Comparison of ENCODE assay signal across 24 mouse cellular contexts in genomic region chr13:69758979-69759378, GRCm38 (mm10). TPM values are rescaled to one million over a fixed set of nuclear protein-coding genes. Genes with fewer than 3 reads are reported as not detected.
DNase-seq lines count a peak whose midpoint lies in the region; ATAC-seq and TF ChIP-seq lines count a peak whose summit lies in the region.
"Had no signal": no experiment of that assay in that cellular context is flagged by ENCODE, and none has a peak within 500 bp of the region (broad histone marks: within the 10 kb centered on the region; RNA-seq: fewer than 3 reads in every experiment).

No protein-coding gene starts in this region.

- in situ Hi-C loops in ES-E14 (cut with MboI; ENCODE audit: low sequenced_read_pairs in 2 of 2, unreplicated experiment in 2 of 2) = no loop called here

- no peaks in the 10 kb centered on the region for H3K9me3 ChIP-seq in forebrain, embryonic 13.5 days (replicated peaks)
- H3K9me3 ChIP-seq in forebrain, embryonic 11.5 days (ENCODE audit: control insufficient read depth, low read length) = no peaks in the 10 kb centered on the region
- no peaks in the 10 kb centered on the region for H3K9me3 ChIP-seq in ES-E14 (ENCODE audit: control insufficient read depth, insufficient read depth, low read depth, low read length)
- H3K9me3 ChIP-seq: heart, embryonic 13.5 days; intestine, embryonic 15.5 days had no signal

- H3K27ac ChIP-seq in forebrain, embryonic 13.5 days = no peak overlapping the region
- H3K27ac ChIP-seq in forebrain, embryonic 11.5 days (ENCODE audit: low read depth, low read length) = no peak overlapping the region
- peak overlapping the region; percentile 6; the same call in 1 of the 2 replicates for H3K27ac ChIP-seq in ES-E14 (ENCODE audit: insufficient read depth, low read depth, low read length, poor library complexity, severe bottlenecking)
- H3K27ac ChIP-seq: heart, embryonic 13.5 days; hindbrain, embryonic 14.5 days; intestine, embryonic 15.5 days; liver, embryonic 14.5 days had no signal

- H3K36me3 ChIP-seq in forebrain, embryonic 13.5 days (ENCODE audit: poor library complexity, severe bottlenecking) = no peaks in the 10 kb centered on the region
- H3K36me3 ChIP-seq in forebrain, embryonic 11.5 days (ENCODE audit: control insufficient read depth, insufficient read depth, low read length) = no peaks in the 10 kb centered on the region
- H3K36me3 ChIP-seq in ES-E14 (ENCODE audit: control insufficient read depth, insufficient read depth, low read length, poor library complexity, severe bottlenecking) = no peaks in the 10 kb centered on the region
- H3K36me3 ChIP-seq: G1E; heart, embryonic 13.5 days; intestine, embryonic 15.5 days had no signal

- intact Hi-C loops in left cerebral cortex, postnatal 36 days (cut with DNase I) = no loop called here

- WGBS in forebrain, embryonic 13.5 days = 67% methylated on average over 6 of the region's 6 CpGs
- 82% methylated on average over 6 of the region's 6 CpGs for WGBS in forebrain, embryonic 11.5 days

- H3K4me2 ChIP-seq in forebrain, embryonic 13.5 days = no peak overlapping the region
- no peak overlapping the region for H3K4me2 ChIP-seq in forebrain, embryonic 11.5 days (ENCODE audit: low read depth, low read length, severe bottlenecking)
- H3K4me2 ChIP-seq: heart, embryonic 13.5 days; hindbrain, embryonic 14.5 days; intestine, embryonic 15.5 days had no signal

- no peak overlapping the region for H3K4me3 ChIP-seq in forebrain, embryonic 13.5 days
- no peak overlapping the region for H3K4me3 ChIP-seq in forebrain, embryonic 11.5 days (ENCODE audit: low read depth, low read length)
- no peak overlapping the region for H3K4me3 ChIP-seq in ES-E14 (ENCODE audit: insufficient read depth in 1 of 2, low read depth in 1 of 2, low read length in 2 of 2, poor library complexity in 1 of 2, severe bottlenecking in 1 of 2)
- H3K4me3 ChIP-seq: heart, embryonic 13.5 days; intestine, embryonic 15.5 days had no signal

- H3K27me3 ChIP-seq in forebrain, embryonic 13.5 days = no peaks in the 10 kb centered on the region
- H3K27me3 ChIP-seq in forebrain, embryonic 11.5 days (ENCODE audit: control insufficient read depth, insufficient read depth, low read length) = no peaks in the 10 kb centered on the region
- H3K27me3 ChIP-seq: heart, embryonic 13.5 days; intestine, embryonic 15.5 days had no signal

- no peak overlapping the region for H3K9ac ChIP-seq in forebrain, embryonic 13.5 days
- H3K9ac ChIP-seq in forebrain, embryonic 11.5 days (ENCODE audit: low read length) = no peak overlapping the region
- H3K9ac ChIP-seq in ES-E14 (ENCODE audit: insufficient read depth, low read depth, low read length, poor library complexity, severe bottlenecking) = no peak overlapping the region
- H3K9ac ChIP-seq: heart, embryonic 13.5 days; hindbrain, embryonic 14.5 days; intestine, embryonic 15.5 days; liver, embryonic 14.5 days had no signal

- no peaks in the 10 kb centered on the region; the same call in 1 of the 2 replicates for H3K4me1 ChIP-seq in forebrain, embryonic 13.5 days
- no peaks in the 10 kb centered on the region for H3K4me1 ChIP-seq in forebrain, embryonic 11.5 days (replicated peaks; ENCODE audit: control insufficient read depth, insufficient read depth, low read length)
- no peaks in the 10 kb centered on the region for H3K4me1 ChIP-seq in ES-E14 (ENCODE audit: control insufficient read depth in 2 of 2, insufficient read depth in 2 of 2, low read length in 2 of 2, poor library complexity in 1 of 2)
- H3K4me1 ChIP-seq: heart, embryonic 13.5 days; intestine, embryonic 15.5 days had no signal

- ATAC-seq in forebrain, embryonic 13.5 days = peak; percentile 87
- no peak for ATAC-seq in forebrain, embryonic 11.5 days (replicated peaks; ENCODE audit: low FRiP score)
- ATAC-seq: activated CD4-positive, CD25-positive, alpha-beta regulatory T cell, adult 4 months; CD4-positive, CD25-positive, alpha-beta regulatory T cell, adult 4 months; intestine, embryonic 15.5 days had no signal

- DNase-seq in forebrain, embryonic 11.5 days (ENCODE audit: low spot score) = no peak
- DNase-seq in left cerebral cortex, postnatal 36 days (ENCODE audit: low spot score in 2 of 2) = peak; percentile 36 to 46
- no peak for DNase-seq in left cerebral cortex, adult 18-20 months (ENCODE audit: low spot score in 2 of 2)
- no peak for DNase-seq in ES-E14 (ENCODE audit: low read depth, low spot score)
- DNase-seq in frontal cortex, postnatal 10 days (ENCODE audit: low spot score in 2 of 2) = peak; percentile 31 to 73
- DNase-seq in spleen, postnatal 36 days (ENCODE audit: low spot score in 2 of 2) = no peak
- DNase-seq: adrenal gland, postnatal 10 days; cerebellum, adult 11 months; cerebellum, postnatal 14 days; gastrocnemius, postnatal 10 days; heart, adult 18-20 months; left cerebral cortex, postnatal 4 days; thymus, postnatal 25 days had no signal

TF ChIP-seq in ES-E14, 5 proteins besides CTCF, POLR2A, EP300 and RAD21:
- TF ChIP-seq HCFC1 (IDR thresholded peaks at IDR 0.05; ENCODE audit: borderline replicate concordance, insufficient read depth, low read length) = no peak
- TF ChIP-seq ZNF384 (IDR thresholded peaks at IDR 0.05; ENCODE audit: low read depth, low read length) = no peak
- TF ChIP-seq CHD2 (IDR thresholded peaks at IDR 0.05; ENCODE audit: low read depth, low read length) = no peak
- TF ChIP-seq ZC3H11A (IDR thresholded peaks at IDR 0.05; ENCODE audit: borderline replicate concordance, low read depth, low read length) = no peak
- no peak for TF ChIP-seq MAFK (IDR thresholded peaks at IDR 0.05; ENCODE audit: insufficient read depth, low read depth, low read length)

RNA-seq across cellular contexts. Expression of gene Ube2ql1, which starts 19.3 kb away (rescaled TPM):
- 10.5 and 11.4 TPM in 2 replicates for polyA plus RNA-seq in forebrain, embryonic 13.5 days (2015; fragmentation: Nextera tagmentation; extraction: Ambion mirVana)
- 3.0 and 3.6 TPM in 2 replicates for polyA plus RNA-seq in forebrain, embryonic 11.5 days (2014; fragmentation: Nextera tagmentation; extraction: Ambion mirVana)
- 100 to 1,000 TPM; 209 to 239 TPM for total RNA-seq in left cerebral cortex, postnatal 36 days (2021)
- total RNA-seq in left cerebral cortex, adult 18-20 months (2021) = 100 to 1,000 TPM; 200 to 217 TPM
- total RNA-seq in ES-E14 (2012; rRNA removed) = 0.21 and 0.76 TPM in 2 replicates
- total RNA-seq: megakaryocyte-erythroid progenitor cell, adult 5-6 weeks; neutrophil, adult 5-6 weeks had no signal
- polyA plus RNA-seq: activated CD4-positive, CD25-positive, alpha-beta regulatory T cell, adult 4 months; CD4-positive, CD25-positive, alpha-beta regulatory T cell, adult 4 months; G1E; testis, adult 2 months had no signal

RNA-seq across cellular contexts. Expression of gene Med10, which starts 43.2 kb away (rescaled TPM):
- polyA plus RNA-seq in forebrain, embryonic 13.5 days (2015; fragmentation: Nextera tagmentation; extraction: Ambion mirVana) = 189 and 201 TPM in 2 replicates
- polyA plus RNA-seq in forebrain, embryonic 11.5 days (2014; fragmentation: Nextera tagmentation; extraction: Ambion mirVana) = 163 and 180 TPM in 2 replicates
- total RNA-seq in left cerebral cortex, postnatal 36 days (2021) = 10 to 100 TPM; 43.8 to 45.3 TPM
- 10 to 100 TPM; 43.9 to 54.8 TPM for total RNA-seq in left cerebral cortex, adult 18-20 months (2021)
- total RNA-seq in ES-E14 (2012; rRNA removed) = 43.3 and 63.1 TPM in 2 replicates

Comparison
In these comparisons a context has a peak if more than half of its experiments do, and no peak if none do; other contexts are left out.
1. DNase-seq: peak in left cerebral cortex, postnatal 36 days (2 of 2) and frontal cortex, postnatal 10 days (2 of 2); none in forebrain, embryonic 11.5 days (single experiment), left cerebral cortex, adult 18-20 months (0 of 2), ES-E14 (single experiment) and spleen, postnatal 36 days (0 of 2).
2. RNA of gene Ube2ql1, which starts 19.3 kb away (total RNA-seq): 209 to 239 TPM in left cerebral cortex, postnatal 36 days and 200 to 217 TPM in left cerebral cortex, adult 18-20 months; 0.21 to 0.76 TPM in ES-E14; every median in the first group is over 100 times any median in the second.